Mouse (Mus musculus) midbrain, embryonic 11.5 days (tissue): ENCODE data around the gene Ccl5. TPM values are rescaled to one million over a fixed set of nuclear protein-coding genes. Genes with fewer than 3 reads are reported as not detected.
A peak's percentile ranks its signal among the peaks of the same experiment; 100 is the strongest.

Experiments used
- ATAC-seq: fragments of 200-750 bp; cut with Nextera tagmentation; 2 replicates; pipeline ENCODE4 v1.8.0; 2017; ENCODE audit warnings: moderate TSS enrichment, moderate library complexity; ENCODE audit not compliant: low FRiP score
- DNase-seq: peaks from one replicate; pipeline ENCODE4 v3.0.0; 2015; ENCODE audit warnings: low spot score; ENCODE audit errors: missing footprints
- H3K27ac ChIP-seq: fragments of 300-500 bp; sonication (generic); 2 replicates; pipeline ENCODE4 v1.5.1; 2014; ENCODE audit warnings: low read depth, low read length
- H3K27me3 ChIP-seq: fragments of 300-500 bp; sonication (generic); 2 replicates; pipeline ENCODE4 v1.6.1; 2014; ENCODE audit warnings: mild to moderate bottlenecking, low read length, moderate library complexity, mixed read lengths; ENCODE audit not compliant: control insufficient read depth, insufficient read depth
- H3K36me3 ChIP-seq: fragments of 300-500 bp; sonication (generic); 2 replicates; pipeline ENCODE4 v1.6.1; 2014; ENCODE audit warnings: mild to moderate bottlenecking, low read length, moderate library complexity, mixed read lengths; ENCODE audit not compliant: control insufficient read depth, insufficient read depth
- H3K4me1 ChIP-seq: fragments of 300-500 bp; sonication (generic); 2 replicates; pipeline ENCODE4 v1.6.1; 2014; ENCODE audit warnings: low read length; ENCODE audit not compliant: control insufficient read depth, insufficient read depth
- H3K4me2 ChIP-seq: fragments of 300-500 bp; sonication (generic); 2 replicates; pipeline ENCODE4 v1.6.1; 2014; ENCODE audit warnings: mild to moderate bottlenecking, moderate library complexity
- H3K4me3 ChIP-seq: fragments of 300-500 bp; sonication (generic); 2 replicates; pipeline ENCODE4 v1.5.1; 2014; ENCODE audit warnings: low read depth, low read length
- H3K9ac ChIP-seq: fragments of 300-500 bp; sonication (generic); 2 replicates; pipeline ENCODE4 v1.6.1; 2014; ENCODE audit warnings: low read length
- H3K9me3 ChIP-seq: fragments of 300-500 bp; sonication (generic); 2 replicates; pipeline ENCODE4 v1.6.1; 2016; ENCODE audit warnings: low read length; ENCODE audit not compliant: control insufficient read depth
- WGBS: fragments of 180-500 bp; shearing (Covaris S2); extraction: QIAGEN DNeasy Blood & Tissue Kit; methylation state at CpG from one replicate; pipeline ENCODE4 v1.1.7; 2014; 5-methylcytosine and 5-hydroxymethylcytosine counted together
- polyA plus RNA-seq: library from polyadenylated mRNA; unstranded; fragments of >200 nt; fragmentation: Nextera tagmentation; extraction: Ambion mirVana; gene quantifications from 2 replicates; pipeline ENCODE4 v1.2.1, GENCODE M21; 2014

Ccl5 gene
- polyA plus RNA-seq, 1 experiment from 2014 or later, result not detected

- Histone ChIP-seq H3K4me2 (no peak overlapping the region), H3K9me3 (no peaks in the 10 kb centered on the region), H3K9ac (no peak overlapping the region), H3K36me3 (no peaks in the 10 kb centered on the region), H3K4me1 (no peaks in the 10 kb centered on the region), H3K27me3 (no peaks in the 10 kb centered on the region), H3K4me3 (no peak overlapping the region), H3K27ac (no peak overlapping the region)
- no peak for ATAC-seq
- DNase-seq, result no peak
- 92% methylated on average over 9 of the region's 9 CpGs for WGBS
Measured at GRCm38 (mm10) chr11:83568061-83568460, 37.7 kb upstream of the Ccl5 start.

GRCm38 (mm10) chr11:83567311-83567710, 37.0 kb upstream of the Ccl5 start:
- no peak overlapping the region for H3K27ac ChIP-seq
- H3K9ac ChIP-seq, result no peak overlapping the region
- H3K9me3 ChIP-seq, result no peaks in the 10 kb centered on the region
- no peaks in the 10 kb centered on the region for H3K36me3 ChIP-seq
- no peak for ATAC-seq
- H3K27me3 ChIP-seq, result no peaks in the 10 kb centered on the region
- H3K4me3 ChIP-seq, result no peak overlapping the region
- H3K4me1 ChIP-seq, result no peaks in the 10 kb centered on the region
- H3K4me2 ChIP-seq, result no peak overlapping the region
- 72% methylated on average over 7 of the region's 7 CpGs for WGBS
- DNase-seq, result no peak

- ATAC-seq, result no peak
Measured at GRCm38 (mm10) chr11:83566617-83567016, 36.3 kb upstream of the Ccl5 start.

GRCm38 (mm10) chr11:83563754-83564153, 33.4 kb upstream of the Ccl5 start:
- WGBS, result 64% methylated on average over 2 of the region's 2 CpGs

More at GRCm38 (mm10) chr11:83566617-83567016, 36.3 kb upstream of the Ccl5 start:
- DNase-seq, result peak; percentile 56
- Histone ChIP-seq H3K4me2 (no peak overlapping the region), H3K36me3 (no peaks in the 10 kb centered on the region), H3K4me3 (no peak overlapping the region), H3K27me3 (no peaks in the 10 kb centered on the region), H3K9ac (no peak overlapping the region), H3K27ac (no peak overlapping the region), H3K4me1 (no peaks in the 10 kb centered on the region), H3K9me3 (no peaks in the 10 kb centered on the region)

GRCm38 (mm10) chr11:83562311-83562887, 32.1 kb upstream of the Ccl5 start:
- DNase-seq, result peak; percentile 54
- Histone ChIP-seq H3K4me3 (no peak overlapping the region), H3K4me1 (no peaks in the 10 kb centered on the region)

More at GRCm38 (mm10) chr11:83563754-83564153, 33.4 kb upstream of the Ccl5 start:
- Histone ChIP-seq H3K27ac (no peak overlapping the region), H3K4me2 (no peak overlapping the region), H3K9ac (no peak overlapping the region), H3K36me3 (no peaks in the 10 kb centered on the region), H3K4me1 (no peaks in the 10 kb centered on the region), H3K9me3 (no peaks in the 10 kb centered on the region), H3K4me3 (no peak overlapping the region), H3K27me3 (no peaks in the 10 kb centered on the region)
- ATAC-seq (no peak), DNase-seq (peak; percentile 12)

GRCm38 (mm10) chr11:83560405-83560804, 30.1 kb upstream of the Ccl5 start:
- no peaks in the 10 kb centered on the region for H3K27me3 ChIP-seq
- H3K4me2 ChIP-seq, result no peak overlapping the region
- H3K27ac ChIP-seq, result no peak overlapping the region
- no peak overlapping the region for H3K9ac ChIP-seq
- H3K9me3 ChIP-seq, result no peaks in the 10 kb centered on the region
- no peaks in the 10 kb centered on the region for H3K4me1 ChIP-seq
- DNase-seq (no peak), ATAC-seq (no peak)
- H3K36me3 ChIP-seq, result no peaks in the 10 kb centered on the region
- H3K4me3 ChIP-seq, result no peak overlapping the region
- WGBS, result 77% methylated on average over 6 of the region's 6 CpGs

More at GRCm38 (mm10) chr11:83562311-83562887, 32.1 kb upstream of the Ccl5 start:
- Histone ChIP-seq H3K9ac (no peak overlapping the region), H3K4me2 (no peak overlapping the region), H3K27ac (no peak overlapping the region), H3K9me3 (no peaks in the 10 kb centered on the region), H3K27me3 (no peaks in the 10 kb centered on the region), H3K36me3 (no peaks in the 10 kb centered on the region)
- WGBS, result 83% methylated on average over 6 of the region's 6 CpGs
- ATAC-seq, result no peak

- Histone ChIP-seq H3K9ac (no peak overlapping the region), H3K4me2 (no peak overlapping the region), H3K36me3 (no peaks in the 10 kb centered on the region), H3K27ac (no peak overlapping the region), H3K27me3 (no peaks in the 10 kb centered on the region), H3K4me3 (no peak overlapping the region), H3K9me3 (no peaks in the 10 kb centered on the region), H3K4me1 (no peaks in the 10 kb centered on the region)
- 53% methylated on average over 10 of the region's 10 CpGs for WGBS
- DNase-seq, result no peak
- ATAC-seq, result no peak
Measured at GRCm38 (mm10) chr11:83557074-83557473, 26.8 kb upstream of the Ccl5 start.

GRCm38 (mm10) chr11:83556085-83556781, 25.9 kb upstream of the Ccl5 start:
- 34% methylated on average over 8 of the region's 8 CpGs for WGBS
- Histone ChIP-seq H3K4me2 (no peak overlapping the region), H3K4me3 (no peak overlapping the region), H3K4me1 (no peaks in the 10 kb centered on the region), H3K27me3 (no peaks in the 10 kb centered on the region), H3K27ac (no peak overlapping the region), H3K9ac (no peak overlapping the region), H3K9me3 (no peaks in the 10 kb centered on the region), H3K36me3 (no peaks in the 10 kb centered on the region)
- DNase-seq (peak; percentile 94), ATAC-seq (0 out of 2 replicates have a peak, but pooled peaks have one; percentile 4)

GRCm38 (mm10) chr11:83551668-83552067, 21.4 kb upstream of the Ccl5 start:
- no peak for ATAC-seq
- H3K27me3 ChIP-seq, result no peaks in the 10 kb centered on the region

More at GRCm38 (mm10) chr11:83551668-83552067, 21.4 kb upstream of the Ccl5 start:
- Histone ChIP-seq H3K9ac (no peak overlapping the region), H3K4me1 (no peaks in the 10 kb centered on the region), H3K4me3 (no peak overlapping the region), H3K36me3 (no peaks in the 10 kb centered on the region), H3K27ac (no peak overlapping the region), H3K4me2 (no peak overlapping the region), H3K9me3 (no peaks in the 10 kb centered on the region)
- 85% methylated on average over 5 of the region's 5 CpGs for WGBS
- no peak for DNase-seq
